Mouse (Mus musculus) megakaryocyte, embryonic 14.5 days (primary cell): ENCODE measurements at regions not wholly inside any gene's neighbourhood (a gene's known extent, or its start where the extent isn't known, plus 50 kb on each side); places are given as distances from the start of the nearest gene placed in this dataset.

Experiments
- FLI1 ChIP-seq: IDR thresholded peaks from 2 replicates; pipeline ENCODE4 v1.6.1; 2012; ENCODE audit warnings: low read length, inconsistent platforms, mixed read lengths
- GATA1 ChIP-seq: IDR thresholded peaks from 3 replicates; pipeline ENCODE4 v1.6.1; 2012; ENCODE audit warnings: mixed read lengths, low read length, inconsistent platforms, borderline replicate concordance

DNA sequence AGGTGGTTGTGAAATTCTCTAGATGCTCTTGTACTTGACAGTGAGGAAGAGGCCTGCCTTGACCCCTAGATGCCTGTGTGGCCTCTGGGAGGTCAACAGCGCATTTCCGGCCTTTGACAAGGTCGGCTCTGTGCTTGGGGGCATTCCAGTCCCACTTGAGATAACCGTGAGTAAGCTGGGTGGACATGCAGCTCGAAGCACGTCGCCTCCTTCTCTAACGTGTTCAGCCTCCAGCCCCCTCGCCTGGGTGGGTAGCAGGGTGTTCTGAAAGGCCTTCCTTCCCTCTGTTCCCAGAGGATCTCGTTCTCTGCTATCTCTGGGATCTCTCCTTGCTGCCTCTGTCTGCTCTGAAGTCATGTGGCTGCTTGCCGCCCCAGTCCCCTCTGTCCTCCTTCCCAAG, 70.2 kb upstream of the Slc38a2 start:
- TF ChIP-seq FLI1 (no peak), GATA1 (no peak)
